Mouse (Mus musculus) erythroblast, embryonic 14.5 days (primary cell): ENCODE results near the gene Gpc6. TPM values are rescaled to one million over a fixed set of nuclear protein-coding genes. Genes with fewer than 3 reads are reported as not detected.

Source experiments
- H3K27me3 ChIP-seq: 2 replicates; pipeline ENCODE4 v1.6.1; 2012; ENCODE audit warnings: inconsistent platforms; ENCODE audit not compliant: control insufficient read depth
- H3K36me3 ChIP-seq: 2 replicates; pipeline ENCODE4 v1.6.1; 2012; ENCODE audit warnings: mild to moderate bottlenecking, inconsistent platforms; ENCODE audit not compliant: control insufficient read depth
- H3K4me1 ChIP-seq: 2 replicates; pipeline ENCODE4 v1.6.1; 2012; ENCODE audit warnings: inconsistent platforms; ENCODE audit not compliant: control insufficient read depth
- H3K4me3 ChIP-seq: replicated peaks from 2 replicates; pipeline ENCODE3; 2012; ENCODE audit warnings: moderate library complexity, mild to moderate bottlenecking, inconsistent platforms
- H3K9me3 ChIP-seq: 2 replicates; pipeline ENCODE4 v1.6.1; 2012; ENCODE audit warnings: low read length, inconsistent platforms, mixed read lengths; ENCODE audit not compliant: control insufficient read depth
- GATA1 ChIP-seq: IDR thresholded peaks from 2 replicates; pipeline ENCODE4 v1.6.1; 2012; ENCODE audit warnings: low read length, inconsistent platforms, mixed read lengths
- TAL1 ChIP-seq: IDR thresholded peaks from 3 replicates; pipeline ENCODE4 v1.6.1; 2012; ENCODE audit warnings: low read length, inconsistent platforms, mixed read lengths
- polyA plus RNA-seq: library from polyadenylated mRNA; stranded (reverse); fragments of >175 nt; gene quantifications from 2 replicates; pipeline ENCODE4 v1.2.3, GENCODE M21; 2012

Gpc6 gene
- polyA plus RNA-seq, 1 experiment: not detected

DNA sequence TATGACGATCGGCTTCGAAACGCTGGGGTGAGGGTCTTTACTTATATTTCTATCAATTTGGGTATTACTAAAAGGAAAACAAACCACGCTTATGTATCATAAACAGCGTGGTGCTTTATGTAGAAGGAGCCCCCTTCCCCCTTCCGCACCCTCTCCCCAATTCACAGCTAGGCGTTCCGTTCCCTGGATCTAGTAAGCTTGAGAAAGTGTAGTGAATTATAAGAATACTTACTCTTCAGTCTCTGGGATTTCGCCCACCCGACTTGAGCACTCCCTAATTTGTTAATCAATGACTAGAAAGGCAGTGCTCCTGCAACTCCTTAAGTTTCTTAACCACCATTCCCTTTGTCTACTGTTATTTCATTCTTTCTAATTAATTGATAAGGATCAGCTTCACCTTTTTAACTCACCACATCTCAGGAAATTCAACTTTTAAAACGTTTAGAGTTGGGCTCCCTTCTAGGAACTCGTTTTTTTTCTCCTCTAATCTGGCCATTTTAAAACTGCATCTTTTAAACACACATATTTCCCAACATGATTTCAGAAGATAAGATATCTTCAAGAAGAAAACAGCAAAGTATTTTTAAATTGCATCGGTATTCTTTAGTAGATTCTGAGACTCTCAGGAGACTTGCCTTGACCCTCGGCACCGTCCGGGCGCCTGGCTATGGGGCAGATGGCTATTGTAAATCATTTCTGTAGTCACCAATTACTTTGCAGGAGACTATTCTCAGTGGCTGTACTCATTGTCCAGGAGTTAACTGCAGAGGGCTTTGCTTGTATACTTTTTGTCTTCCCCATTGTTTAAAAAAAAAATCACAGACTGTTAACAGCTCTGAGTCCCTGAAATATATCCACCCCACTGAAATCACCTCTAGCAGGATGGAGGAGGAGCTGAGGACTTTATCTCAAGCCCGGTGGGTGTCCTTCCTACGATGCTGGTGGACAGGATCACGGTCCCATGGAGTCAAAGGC, 2.5 kb downstream of the Gpc6 start:
- Histone ChIP-seq H3K27me3 (peaks cover 26% of the 10 kb centered on the region), H3K4me3 (peak overlapping the region; percentile 53), H3K4me1 (no peaks in the 10 kb centered on the region), H3K9me3 (no peaks in the 10 kb centered on the region), H3K36me3 (no peaks in the 10 kb centered on the region)
- TF ChIP-seq TAL1 (no peak), GATA1 (no peak)

DNA sequence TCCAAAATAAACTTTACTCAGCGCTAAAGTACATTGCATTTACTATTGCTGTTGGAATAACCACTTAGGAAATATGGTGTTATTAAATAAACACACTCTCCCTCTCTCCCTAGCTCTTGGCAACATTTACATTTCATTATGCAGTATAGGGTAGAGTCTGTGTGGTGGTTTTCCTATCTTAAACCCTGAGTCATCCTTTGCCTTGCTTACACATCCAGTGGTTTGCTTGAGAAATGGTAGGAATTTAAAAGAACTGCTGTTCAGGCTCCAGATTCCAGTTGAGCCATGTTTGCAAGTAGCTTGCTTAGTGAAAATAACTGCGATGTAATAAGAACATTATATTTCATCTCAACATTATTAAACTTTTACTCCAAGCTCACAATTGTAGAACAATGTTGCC, 3.3 kb downstream of the Gpc6 start:
- Histone ChIP-seq H3K36me3 (no peaks in the 10 kb centered on the region), H3K4me1 (no peaks in the 10 kb centered on the region), H3K9me3 (no peaks in the 10 kb centered on the region), H3K27me3 (peaks cover 26% of the 10 kb centered on the region), H3K4me3 (no peak overlapping the region)
- TF ChIP-seq TAL1: no peak
- TF ChIP-seq GATA1: no peak

DNA sequence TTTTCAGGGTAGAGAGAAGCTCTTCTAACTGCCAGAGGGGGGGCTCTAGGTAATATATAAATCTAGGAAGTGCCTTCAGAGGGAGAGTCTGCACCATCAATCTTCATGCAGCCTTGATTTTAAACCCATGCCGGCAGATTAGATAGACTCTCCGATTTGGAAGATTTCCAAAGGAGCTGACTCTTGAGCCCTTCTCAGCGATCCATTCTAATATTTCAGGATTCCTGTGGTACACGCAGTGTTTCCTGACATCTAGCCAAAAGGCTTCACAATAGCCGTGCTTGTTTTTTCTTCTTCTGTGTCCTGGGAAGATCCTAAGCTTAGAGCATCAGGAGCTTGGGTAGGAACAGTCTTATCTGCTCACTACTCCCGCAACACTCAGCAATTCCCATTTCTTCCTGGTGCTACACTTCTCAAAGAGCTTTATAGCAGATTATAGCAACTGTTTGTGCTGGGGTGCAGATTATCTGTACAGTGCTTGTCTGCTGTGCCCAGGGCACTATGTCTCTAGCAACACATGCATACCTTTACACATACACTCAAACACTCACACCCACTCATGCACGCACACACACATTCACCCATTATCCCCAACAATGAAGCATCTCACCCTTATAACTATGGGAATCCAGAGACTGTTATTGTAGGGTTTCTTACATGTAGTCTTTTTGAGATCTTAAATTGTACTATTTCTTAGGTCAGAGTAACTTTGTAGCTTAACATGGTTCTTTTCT, 3.8 kb downstream of the Gpc6 start:
- no peak for TF ChIP-seq TAL1
- no peak for TF ChIP-seq GATA1
- Histone ChIP-seq H3K36me3 (no peaks in the 10 kb centered on the region), H3K9me3 (no peaks in the 10 kb centered on the region), H3K27me3 (peaks cover 26% of the 10 kb centered on the region), H3K4me1 (no peaks in the 10 kb centered on the region), H3K4me3 (no peak overlapping the region)

DNA sequence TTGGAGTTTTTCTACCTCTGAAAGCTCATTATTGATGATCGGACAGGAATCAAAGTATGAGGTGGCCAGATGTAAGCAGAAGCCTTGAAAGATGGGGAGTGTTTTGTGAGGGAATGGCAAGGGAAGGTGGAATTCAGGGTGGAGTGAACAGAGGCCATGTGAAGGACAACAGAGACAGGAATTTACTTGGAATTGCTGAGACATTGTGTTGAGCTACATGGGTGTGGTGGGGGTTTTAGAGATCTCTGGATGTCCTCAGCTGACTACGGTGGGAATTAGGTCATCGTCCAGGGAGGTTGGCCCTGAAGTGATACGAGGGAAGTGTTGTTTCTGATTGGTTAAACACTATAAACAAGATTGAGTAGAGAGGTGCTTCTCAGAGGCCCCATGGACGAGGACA, 8.7 kb downstream of the Gpc6 start:
- H3K4me3 ChIP-seq: no peak overlapping the region
- TF ChIP-seq GATA1 (no peak), TAL1 (no peak)
- peaks cover 3% of the 10 kb centered on the region; the same call in 1 of the 2 replicates for H3K9me3 ChIP-seq
- H3K4me1 ChIP-seq: no peaks in the 10 kb centered on the region
- no peaks in the 10 kb centered on the region for H3K36me3 ChIP-seq
- H3K27me3 ChIP-seq: no peaks in the 10 kb centered on the region

DNA sequence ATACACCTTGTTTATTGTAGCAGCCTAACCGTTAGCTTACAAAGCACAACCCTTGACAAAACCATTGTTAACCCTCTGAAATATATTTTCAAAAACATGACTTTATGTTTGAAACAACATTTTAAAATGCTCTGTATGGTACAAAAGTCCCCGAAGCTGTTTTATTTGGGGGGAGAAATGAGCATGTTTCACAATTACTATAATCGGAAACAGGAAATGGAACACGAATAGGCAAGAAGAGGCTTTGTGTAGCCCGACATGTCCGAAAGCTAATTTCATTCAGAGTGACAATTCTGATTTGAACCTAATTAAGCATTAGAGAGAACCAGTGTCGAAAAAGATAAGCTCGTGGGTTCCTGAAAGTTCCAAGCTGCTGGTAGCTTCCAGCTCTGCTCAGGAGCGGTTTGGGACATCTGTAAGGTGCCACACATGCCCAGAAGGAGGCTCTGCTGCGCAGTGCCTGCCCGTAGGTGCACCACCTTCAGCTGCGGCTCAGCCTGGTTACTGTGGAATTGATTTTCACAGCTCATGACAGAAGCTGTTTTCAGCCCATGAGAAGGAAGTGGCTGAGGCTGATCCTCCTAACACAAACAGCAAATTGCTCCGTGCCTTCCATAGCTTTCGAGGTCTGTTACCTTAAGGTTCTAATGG, 12.9 kb downstream of the Gpc6 start:
- no peak overlapping the region for H3K4me3 ChIP-seq
- no peaks in the 10 kb centered on the region for H3K36me3 ChIP-seq
- H3K4me1 ChIP-seq: no peaks in the 10 kb centered on the region
- no peaks in the 10 kb centered on the region for H3K27me3 ChIP-seq
- TF ChIP-seq GATA1 (no peak), TAL1 (no peak)
- H3K9me3 ChIP-seq: peaks cover 5% of the 10 kb centered on the region; the same call in 1 of the 2 replicates

- Histone ChIP-seq H3K9me3 (peaks cover 5% of the 10 kb centered on the region; the same call in 1 of the 2 replicates), H3K4me1 (no peaks in the 10 kb centered on the region), H3K4me3 (no peak overlapping the region), H3K36me3 (no peaks in the 10 kb centered on the region), H3K27me3 (no peaks in the 10 kb centered on the region)
- TF ChIP-seq GATA1 (no peak), TAL1 (no peak)
These were observed 13.6 kb downstream of the Gpc6 start for GRCm38 (mm10) chr14:116938735-116939134.

GRCm38 (mm10) chr14:116939561-116939960, 14.4 kb downstream of the Gpc6 start:
- Histone ChIP-seq H3K4me3 (no peak overlapping the region), H3K36me3 (no peaks in the 10 kb centered on the region), H3K4me1 (no peaks in the 10 kb centered on the region), H3K27me3 (no peaks in the 10 kb centered on the region), H3K9me3 (peaks cover 9% of the 10 kb centered on the region; the same call in 1 of the 2 replicates)
- TF ChIP-seq TAL1 (no peak), GATA1 (no peak)

DNA sequence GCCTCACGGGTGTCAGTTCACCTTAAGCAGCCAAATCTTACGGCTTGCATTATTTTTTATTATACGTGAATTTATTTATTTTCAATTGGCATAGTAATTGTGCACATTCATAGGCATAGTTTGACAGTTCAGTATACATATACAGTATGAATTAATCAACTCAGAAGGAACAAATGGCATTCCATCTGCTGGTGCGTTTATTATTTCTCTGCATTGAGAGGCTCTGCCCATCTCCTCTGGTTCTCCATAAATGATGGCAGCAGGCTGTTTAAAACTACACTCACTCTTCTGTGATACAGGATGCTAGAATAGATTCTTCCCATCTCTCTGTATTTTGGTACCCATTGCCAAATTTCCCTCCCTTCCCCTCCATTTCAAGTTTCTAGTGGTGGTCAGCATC, 16.7 kb downstream of the Gpc6 start:
- Histone ChIP-seq H3K9me3 (peaks cover 9% of the 10 kb centered on the region; the same call in 1 of the 2 replicates), H3K36me3 (no peaks in the 10 kb centered on the region), H3K4me3 (no peak overlapping the region), H3K4me1 (no peaks in the 10 kb centered on the region), H3K27me3 (no peaks in the 10 kb centered on the region)
- TF ChIP-seq GATA1: no peak
- TF ChIP-seq TAL1: no peak
